Mouse (Mus musculus) lung, adult 2 months (tissue): Measurements from ENCODE around the gene Hist1h2bh.

ENCODE experiments used
- CTCF ChIP-seq: fragments of 200-500 bp; IDR thresholded peaks from 2 replicates; pipeline ENCODE4 v1.5.1; 2011; ENCODE audit warnings: mild to moderate bottlenecking, low read length, control low read depth; ENCODE audit not compliant: insufficient read depth
- POLR2A ChIP-seq: fragments of 200-500 bp; IDR thresholded peaks from 2 replicates; pipeline ENCODE4 v1.6.1; 2011; ENCODE audit warnings: low read depth, mild to moderate bottlenecking, control low read depth, low read length, borderline replicate concordance; ENCODE audit errors: extremely low read depth

- TF ChIP-seq CTCF: no peak
- no peak for TF ChIP-seq POLR2A
Observed at GRCm38 (mm10) chr13:23526312-23526711, 16.9 kb downstream of the Hist1h2bh start.
